Mouse (Mus musculus) neutrophil, adult 5-6 weeks (primary cell): Measurements from ENCODE around the gene Zfhx2. TPM values are rescaled to one million over a fixed set of nuclear protein-coding genes. Genes with fewer than 3 reads are reported as not detected.

Experiments used
- ATAC-seq: fragments of 151-379, 151-347 bp; 2 replicates; pipeline ENCODE4 v1.8.0; 2017; ENCODE audit warnings: mild to moderate bottlenecking, moderate TSS enrichment; ENCODE audit not compliant: insufficient number of reproducible peaks, poor library complexity, low FRiP score, severe bottlenecking; ENCODE audit errors: extremely low read depth
- total RNA-seq: library from RNA; stranded (forward); fragments of 200-1000 nt; gene quantifications from 2 replicates; pipeline ENCODE4 v1.2.3, GENCODE M21; 2017

Gene Zfhx2
- total RNA-seq, 1 experiment from 2014 or later = 7.8 TPM

GRCm38 (mm10) chr14:55108202-55108870 lies 16.2 kb upstream of the Zfhx2 start:
- no peak for ATAC-seq

- no peak for ATAC-seq
Observed at GRCm38 (mm10) chr14:55106990-55107389, 14.9 kb upstream of the Zfhx2 start.

GRCm38 (mm10) chr14:55105836-55106809 lies 14.0 kb upstream of the Zfhx2 start, which contains the start of gene Ap1g2:
TSS of gene Ap1g2 (minus strand) at chr14:55106593.
- peak; percentile 76 for ATAC-seq

- ATAC-seq = no peak
Observed at GRCm38 (mm10) chr14:55105386-55105785, 13.3 kb upstream of the Zfhx2 start.

- ATAC-seq = no peak
Observed at GRCm38 (mm10) chr14:55104365-55104764, 12.2 kb upstream of the Zfhx2 start.

GRCm38 (mm10) chr14:55102253-55102785 lies 10.2 kb upstream of the Zfhx2 start:
- no peak for ATAC-seq

GRCm38 (mm10) chr14:55101592-55101991 lies 9.5 kb upstream of the Zfhx2 start:
- ATAC-seq = peak; percentile 23; the same call in 1 of the 2 replicates

GRCm38 (mm10) chr14:55098067-55098466 lies 5.9 kb upstream of the Zfhx2 start:
- no peak for ATAC-seq

GRCm38 (mm10) chr14:55097646-55098045 lies 5.5 kb upstream of the Zfhx2 start:
- no peak for ATAC-seq

GRCm38 (mm10) chr14:55096573-55097087 lies 4.5 kb upstream of the Zfhx2 start:
- no peak for ATAC-seq

- no peak for ATAC-seq
Observed at GRCm38 (mm10) chr14:55095671-55096070, 3.5 kb upstream of the Zfhx2 start.

GRCm38 (mm10) chr14:55095263-55095662 lies 3.1 kb upstream of the Zfhx2 start:
- no peak for ATAC-seq

GRCm38 (mm10) chr14:55094704-55095231 lies 2.6 kb upstream of the Zfhx2 start, which contains the start of gene Thtpa:
TSS of gene Thtpa (plus strand) at chr14:55094784.
- ATAC-seq = no peak

GRCm38 (mm10) chr14:55093927-55094326 lies 1.8 kb upstream of the Zfhx2 start:
- no peak for ATAC-seq

GRCm38 (mm10) chr14:55091209-55091865 lies 787 bp downstream of the Zfhx2 start:
- no peak for ATAC-seq

- ATAC-seq = no peak
Observed at GRCm38 (mm10) chr14:55089199-55089947, 2.8 kb downstream of the Zfhx2 start.

GRCm38 (mm10) chr14:55086009-55086514 lies 6.1 kb downstream of the Zfhx2 start:
- ATAC-seq = no peak
